Mouse (Mus musculus): ENCODE measurements at regions not wholly inside any gene's neighbourhood (a gene's known extent, or its start where the extent isn't known, plus 50 kb on each side); places are given as distances from the start of the nearest gene placed in this dataset.

DNA sequence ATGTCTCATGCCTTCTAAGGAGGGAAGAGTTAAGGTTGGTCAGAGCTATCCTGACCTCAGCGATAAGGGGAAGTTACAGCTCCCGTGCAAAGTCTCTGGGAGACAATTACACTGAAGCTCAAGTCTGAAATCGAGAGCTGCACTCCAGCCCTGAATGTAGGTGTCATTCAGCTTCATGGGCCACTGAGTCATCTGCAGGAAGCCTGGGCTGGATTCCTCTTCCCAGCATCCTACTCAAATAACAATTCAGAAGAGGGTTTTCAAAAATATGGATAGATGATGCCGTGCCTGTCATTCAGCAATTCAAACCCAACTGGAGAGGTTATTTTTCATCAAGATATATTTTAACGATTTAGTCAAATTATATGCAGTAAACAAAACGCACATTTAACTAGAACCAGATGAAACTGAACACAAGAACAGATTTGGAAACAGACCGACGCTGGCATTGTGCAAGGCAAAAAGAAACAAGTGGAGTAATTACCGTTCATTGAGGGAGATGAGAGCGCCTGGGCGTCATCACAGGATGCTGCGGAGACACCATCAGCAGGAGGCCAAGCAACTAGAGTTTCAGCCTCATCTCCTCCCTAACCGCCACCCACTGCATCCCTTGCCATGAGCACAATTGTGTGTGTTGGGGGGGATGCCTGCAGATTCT lies 57.8 kb upstream of the Cfap46 start:
- no peak for DNase-seq (ENCODE audit: low spot score)
- no peak overlapping the region for H3K27ac ChIP-seq
- no peaks in the 10 kb centered on the region for H3K9me3 ChIP-seq
- no peaks in the 10 kb centered on the region for H3K36me3 ChIP-seq
- no peaks in the 10 kb centered on the region for H3K27me3 ChIP-seq (ENCODE audit: insufficient read depth, poor library complexity, severe bottlenecking)
- H3K4me3 ChIP-seq, result no peak overlapping the region
- no peaks in the 10 kb centered on the region for H3K4me1 ChIP-seq (replicated peaks)
- WGBS, result 66% methylated on average over 13 of the region's 13 CpGs

DNA sequence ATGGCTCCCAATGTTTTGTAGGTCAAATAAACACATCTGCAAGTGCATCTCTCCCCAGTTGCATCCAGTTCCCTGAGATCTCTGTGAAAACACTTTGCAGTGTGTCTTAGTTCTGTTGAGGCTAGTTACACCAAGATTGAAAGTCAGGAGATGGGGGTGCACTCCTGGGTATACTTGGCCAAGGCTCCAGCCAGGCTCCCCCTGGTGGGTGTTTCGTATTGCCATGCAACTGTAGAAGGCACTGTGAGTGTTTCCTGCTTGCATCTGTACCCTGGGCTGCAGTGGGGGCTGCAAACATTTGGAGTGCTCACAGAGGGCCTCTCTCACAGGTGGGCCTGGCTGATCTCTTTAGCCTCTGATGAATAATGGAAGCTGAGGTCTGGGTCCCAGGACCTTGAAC lies 63.2 kb upstream of the Cfap46 start:
- Histone ChIP-seq H3K36me3 (no peaks in the 10 kb centered on the region), H3K9me3 (no peaks in the 10 kb centered on the region), H3K4me1 (replicated peaks) (peaks cover 7% of the 10 kb centered on the region), H3K27ac (0 out of 2 replicates have a peak overlapping the region, but pooled peaks have one; percentile 1), H3K27me3 (ENCODE audit: insufficient read depth, poor library complexity, severe bottlenecking) (no peaks in the 10 kb centered on the region), H3K4me3 (no peak overlapping the region)
- no peak for DNase-seq (ENCODE audit: low spot score)
- WGBS, result 53% methylated on average over 1 of the region's 1 CpGs

DNA sequence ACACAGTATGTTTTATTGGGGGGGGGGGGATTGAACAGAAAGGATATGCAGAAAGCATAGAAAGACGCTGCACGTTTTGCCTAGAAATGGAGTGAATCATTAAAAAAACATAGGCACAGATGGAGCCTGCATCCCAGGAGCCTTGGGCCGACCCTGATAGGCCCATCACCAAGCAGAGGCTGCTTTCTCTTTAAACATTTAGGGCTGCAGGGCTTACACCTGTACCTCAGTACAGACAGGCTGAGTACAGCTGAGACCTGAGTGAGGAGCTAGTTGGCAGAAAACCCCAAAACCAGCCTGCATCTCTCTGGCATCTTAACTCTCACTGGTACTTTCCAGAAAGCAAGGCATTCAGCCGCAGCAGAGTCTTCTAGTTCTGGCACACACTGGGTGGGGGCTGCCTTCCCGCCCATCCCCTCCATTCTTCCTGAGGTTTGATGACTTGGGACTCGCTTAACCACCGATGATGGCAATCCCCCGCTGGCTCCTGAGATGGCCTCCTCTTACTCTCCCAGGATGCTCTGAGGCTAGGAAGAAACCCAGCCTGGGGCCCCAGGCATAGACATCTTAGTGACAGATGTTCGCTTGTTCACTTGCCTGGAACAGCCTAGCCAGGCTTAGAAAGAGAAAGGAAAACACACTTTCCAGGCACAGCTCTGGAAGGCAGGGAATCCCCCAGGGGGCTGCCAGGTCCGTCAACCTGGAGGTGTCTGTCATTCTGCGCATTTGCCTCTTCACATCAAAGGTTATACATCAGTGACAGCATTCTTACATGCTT lies 63.9 kb upstream of the Cfap46 start:
- Histone ChIP-seq H3K4me1 (replicated peaks) (peaks cover 7% of the 10 kb centered on the region), H3K27ac (peak overlapping the region; percentile 60), H3K4me3 (no peak overlapping the region), H3K27me3 (ENCODE audit: insufficient read depth, poor library complexity, severe bottlenecking) (no peaks in the 10 kb centered on the region), H3K9me3 (no peaks in the 10 kb centered on the region), H3K36me3 (no peaks in the 10 kb centered on the region)
- 64% methylated on average over 11 of the region's 11 CpGs for WGBS
- no peak for DNase-seq (ENCODE audit: low spot score)

DNA sequence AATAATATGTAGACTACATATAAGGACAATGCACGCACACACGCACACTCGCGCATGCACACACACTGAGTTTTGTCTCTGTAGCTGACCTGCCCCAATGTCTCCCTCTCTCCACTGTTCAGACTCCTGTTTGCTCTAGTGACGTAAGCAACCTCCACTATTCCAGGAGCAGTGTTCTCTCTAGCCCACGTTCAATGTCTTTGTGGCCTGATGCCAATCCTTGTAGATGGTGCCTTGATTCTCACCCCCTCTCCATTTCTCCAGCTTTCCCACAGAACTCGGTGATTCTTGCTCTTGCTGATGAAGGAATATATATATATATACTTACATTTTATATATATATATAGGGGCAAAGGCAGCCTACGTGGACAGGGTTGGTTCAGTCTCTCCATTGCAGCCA lies 71.4 kb upstream of the Cfap46 start:
- no peak overlapping the region for H3K27ac ChIP-seq
- H3K36me3 ChIP-seq, result no peaks in the 10 kb centered on the region
- no peak for DNase-seq (ENCODE audit: low spot score)
- no peaks in the 10 kb centered on the region for H3K4me1 ChIP-seq (replicated peaks)
- H3K4me3 ChIP-seq, result no peak overlapping the region
- no peaks in the 10 kb centered on the region for H3K9me3 ChIP-seq
- H3K27me3 ChIP-seq (ENCODE audit: insufficient read depth, poor library complexity, severe bottlenecking), result no peaks in the 10 kb centered on the region
- WGBS, result 91% methylated on average over 8 of the region's 8 CpGs

DNA sequence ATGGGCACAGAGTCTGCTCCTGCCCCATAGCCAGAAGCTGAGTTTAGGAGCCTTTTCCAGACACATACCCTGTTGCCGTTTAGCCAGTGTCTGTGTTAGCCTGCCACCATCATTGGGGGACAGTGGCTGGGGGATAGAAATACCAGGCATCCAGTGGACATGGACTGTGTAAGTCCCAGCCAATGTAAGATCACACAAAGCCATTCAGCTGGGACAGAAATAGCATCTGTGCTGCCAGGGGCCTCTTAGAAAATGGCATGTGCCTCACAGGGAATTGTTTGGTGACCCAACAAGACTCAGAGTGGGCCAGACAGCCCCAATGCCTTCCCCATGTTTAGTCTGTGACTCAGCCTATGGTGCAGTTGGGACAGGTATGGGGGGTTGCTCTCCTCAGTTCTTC lies 71.5 kb upstream of the Adgra1 start:
- no peak for DNase-seq (ENCODE audit: low spot score)
- 87% methylated on average over 1 of the region's 1 CpGs for WGBS
- H3K4me1 ChIP-seq (replicated peaks), result no peaks in the 10 kb centered on the region
- H3K36me3 ChIP-seq, result no peaks in the 10 kb centered on the region
- no peak overlapping the region for H3K27ac ChIP-seq
- no peaks in the 10 kb centered on the region for H3K9me3 ChIP-seq
- no peaks in the 10 kb centered on the region for H3K27me3 ChIP-seq (ENCODE audit: insufficient read depth, poor library complexity, severe bottlenecking)
- no peak overlapping the region for H3K4me3 ChIP-seq

DNA sequence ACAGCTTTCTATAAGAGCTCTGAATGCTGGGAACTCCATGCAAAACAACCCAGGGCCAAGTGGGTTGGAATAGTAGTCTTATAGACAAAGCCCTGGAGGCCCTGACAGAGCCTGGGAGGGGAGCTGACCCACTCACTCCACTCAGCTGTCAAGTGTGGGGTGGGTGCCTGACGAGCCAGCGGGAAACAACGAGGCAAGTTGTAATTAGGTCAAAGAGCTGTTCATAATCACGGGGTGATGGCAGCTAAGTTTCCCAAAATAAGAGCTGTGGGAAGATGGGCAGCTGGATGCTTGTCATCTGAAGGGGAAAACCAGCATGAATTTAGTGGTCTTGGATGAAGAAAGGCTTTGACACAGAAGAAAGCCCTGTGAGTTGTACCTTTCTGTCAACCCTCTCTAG lies 70.7 kb upstream of the Adgra1 start:
- Histone ChIP-seq H3K4me1 (replicated peaks) (no peaks in the 10 kb centered on the region), H3K9me3 (no peaks in the 10 kb centered on the region), H3K27me3 (ENCODE audit: insufficient read depth, poor library complexity, severe bottlenecking) (no peaks in the 10 kb centered on the region), H3K27ac (no peak overlapping the region), H3K36me3 (no peaks in the 10 kb centered on the region), H3K4me3 (no peak overlapping the region)
- no peak for DNase-seq (ENCODE audit: low spot score)
- 64% methylated on average over 4 of the region's 4 CpGs for WGBS

DNA sequence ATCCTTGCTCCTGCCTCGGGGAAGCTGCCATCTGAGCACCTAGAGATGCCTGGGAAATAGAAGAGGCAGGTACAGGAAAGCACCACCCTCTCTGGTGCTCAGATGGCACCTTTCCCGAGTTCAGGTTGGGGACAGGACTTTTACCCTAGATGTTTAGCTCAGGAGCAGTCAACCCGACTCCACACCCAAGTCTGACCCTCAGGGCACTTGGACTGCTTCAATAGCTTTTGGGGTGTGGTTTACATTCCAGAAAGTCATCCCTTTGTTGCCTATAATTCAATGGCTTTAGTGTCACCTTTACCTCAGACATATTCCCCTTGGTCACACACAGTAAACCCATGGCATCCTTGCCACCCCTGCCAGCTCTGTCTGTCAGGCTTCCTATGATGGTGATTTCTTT lies 67.7 kb upstream of the Adgra1 start:
- H3K27ac ChIP-seq, result no peak overlapping the region
- H3K4me1 ChIP-seq (replicated peaks), result no peaks in the 10 kb centered on the region
- no peak for DNase-seq (ENCODE audit: low spot score)
- H3K9me3 ChIP-seq, result no peaks in the 10 kb centered on the region
- 60% methylated on average over 3 of the region's 3 CpGs for WGBS
- no peak overlapping the region for H3K4me3 ChIP-seq
- H3K27me3 ChIP-seq (ENCODE audit: insufficient read depth, poor library complexity, severe bottlenecking), result no peaks in the 10 kb centered on the region
- H3K36me3 ChIP-seq, result no peaks in the 10 kb centered on the region

DNA sequence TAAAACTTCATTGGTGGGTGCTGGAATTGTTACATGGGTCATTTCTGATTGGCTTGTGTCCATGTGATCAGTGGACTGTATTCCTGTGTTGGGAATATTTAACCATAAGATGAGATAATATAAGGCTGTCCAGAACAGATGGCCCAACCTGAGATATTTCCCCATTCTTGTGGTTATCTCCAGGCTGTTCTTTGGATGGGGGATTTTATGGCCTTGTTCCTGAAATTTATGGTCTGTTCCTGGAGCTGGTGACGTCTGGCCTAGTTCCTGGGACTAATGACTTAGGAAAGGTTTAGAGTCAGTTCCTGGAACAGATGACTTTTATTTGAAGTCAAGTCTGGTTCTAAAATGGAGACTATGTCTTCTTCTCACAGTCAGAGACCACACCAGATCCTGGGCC lies 64.8 kb upstream of the Adgra1 start:
- no peak overlapping the region for H3K27ac ChIP-seq
- H3K27me3 ChIP-seq (ENCODE audit: insufficient read depth, poor library complexity, severe bottlenecking), result no peaks in the 10 kb centered on the region
- peaks cover 8% of the 10 kb centered on the region for H3K4me1 ChIP-seq (replicated peaks)
- no peak for DNase-seq (ENCODE audit: low spot score)
- H3K4me3 ChIP-seq, result no peak overlapping the region
- 82% methylated on average over 1 of the region's 1 CpGs for WGBS
- no peaks in the 10 kb centered on the region for H3K36me3 ChIP-seq
- 0 out of 2 replicates have a peak, but pooled peaks cover 2% of the 10 kb centered on the region for H3K9me3 ChIP-seq

DNA sequence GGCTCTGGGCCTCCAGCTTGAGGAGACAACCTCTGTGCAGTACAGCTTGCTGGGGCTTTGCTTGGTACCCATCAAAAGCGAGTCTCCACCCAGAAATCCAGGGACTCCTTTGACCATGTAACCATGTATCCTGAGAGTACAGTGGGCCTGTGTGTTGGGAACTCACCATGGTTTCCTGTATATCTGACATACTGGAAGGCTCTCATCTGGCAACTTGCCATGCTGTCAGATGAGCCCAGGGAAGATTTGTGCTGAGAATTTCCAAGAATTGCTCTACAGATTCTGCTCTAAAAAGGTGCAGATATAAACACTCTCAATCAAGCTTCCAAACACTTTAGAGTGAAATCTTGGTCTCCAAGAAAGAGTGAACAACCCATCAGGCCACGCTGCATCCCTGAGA lies 56.7 kb upstream of the Adgra1 start:
- WGBS, result 82% methylated on average over 2 of the region's 2 CpGs
- peaks cover 2% of the 10 kb centered on the region for H3K4me1 ChIP-seq (replicated peaks)
- no peak overlapping the region for H3K4me3 ChIP-seq
- no peaks in the 10 kb centered on the region for H3K36me3 ChIP-seq
- H3K9me3 ChIP-seq, result 0 out of 2 replicates have a peak, but pooled peaks cover 2% of the 10 kb centered on the region
- no peaks in the 10 kb centered on the region for H3K27me3 ChIP-seq (ENCODE audit: insufficient read depth, poor library complexity, severe bottlenecking)
- H3K27ac ChIP-seq, result no peak overlapping the region
- no peak for DNase-seq (ENCODE audit: low spot score)

DNA sequence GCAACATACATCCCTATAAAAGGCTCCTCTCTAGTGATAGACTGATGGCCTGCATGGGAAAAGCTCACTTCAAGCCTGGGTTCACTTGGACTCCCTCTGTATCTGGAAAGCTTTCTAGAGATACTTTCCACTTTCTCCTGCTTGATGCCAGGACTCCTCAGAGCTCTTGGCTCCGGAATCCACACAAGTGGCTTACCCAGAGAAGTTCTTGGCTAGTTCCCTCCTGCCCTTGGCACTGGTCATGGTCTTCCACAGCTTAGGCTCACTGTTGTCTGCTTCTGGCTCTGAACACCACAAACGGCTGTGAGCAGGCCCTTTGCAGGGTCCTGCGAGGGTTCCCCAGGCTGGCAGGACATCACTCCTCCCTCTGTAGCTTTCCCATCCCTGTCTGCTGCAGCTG lies 54.1 kb upstream of the Adgra1 start:
- no peak for DNase-seq (ENCODE audit: low spot score)
- no peaks in the 10 kb centered on the region for H3K36me3 ChIP-seq
- H3K27me3 ChIP-seq (ENCODE audit: insufficient read depth, poor library complexity, severe bottlenecking), result no peaks in the 10 kb centered on the region
- no peak overlapping the region for H3K27ac ChIP-seq
- no peak overlapping the region for H3K4me3 ChIP-seq
- H3K9me3 ChIP-seq, result no peaks in the 10 kb centered on the region
- no peaks in the 10 kb centered on the region for H3K4me1 ChIP-seq (replicated peaks)
- 90% methylated on average over 3 of the region's 3 CpGs for WGBS

DNA sequence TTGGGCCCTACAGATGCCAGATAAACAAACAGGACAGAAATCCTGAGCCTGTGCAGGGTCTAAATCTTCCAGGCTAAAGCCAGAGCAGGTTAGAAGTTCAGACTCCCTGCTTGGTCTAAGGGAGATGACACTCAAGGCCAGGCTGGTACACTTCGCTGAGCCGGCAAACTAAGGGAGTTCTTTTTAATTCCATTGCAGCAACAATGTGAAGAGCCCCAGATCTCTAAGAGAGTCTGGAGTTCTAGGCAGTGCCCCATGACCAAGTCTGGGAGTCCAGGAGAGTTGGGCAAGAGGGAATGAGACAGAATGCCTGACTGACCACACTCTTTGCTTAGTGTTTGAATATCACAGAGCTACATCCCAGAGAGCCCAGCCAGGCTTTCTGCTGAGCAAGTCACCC lies 52.5 kb upstream of the Adgra1 start:
- WGBS, result 95% methylated on average over 2 of the region's 2 CpGs
- Histone ChIP-seq H3K36me3 (no peaks in the 10 kb centered on the region), H3K4me1 (replicated peaks) (no peaks in the 10 kb centered on the region), H3K4me3 (no peak overlapping the region), H3K27me3 (ENCODE audit: insufficient read depth, poor library complexity, severe bottlenecking) (no peaks in the 10 kb centered on the region), H3K9me3 (no peaks in the 10 kb centered on the region), H3K27ac (no peak overlapping the region)
- no peak for DNase-seq (ENCODE audit: low spot score)
